Comparison of ENCODE assay signal across 22 mouse cellular contexts in the genomic region with DNA sequence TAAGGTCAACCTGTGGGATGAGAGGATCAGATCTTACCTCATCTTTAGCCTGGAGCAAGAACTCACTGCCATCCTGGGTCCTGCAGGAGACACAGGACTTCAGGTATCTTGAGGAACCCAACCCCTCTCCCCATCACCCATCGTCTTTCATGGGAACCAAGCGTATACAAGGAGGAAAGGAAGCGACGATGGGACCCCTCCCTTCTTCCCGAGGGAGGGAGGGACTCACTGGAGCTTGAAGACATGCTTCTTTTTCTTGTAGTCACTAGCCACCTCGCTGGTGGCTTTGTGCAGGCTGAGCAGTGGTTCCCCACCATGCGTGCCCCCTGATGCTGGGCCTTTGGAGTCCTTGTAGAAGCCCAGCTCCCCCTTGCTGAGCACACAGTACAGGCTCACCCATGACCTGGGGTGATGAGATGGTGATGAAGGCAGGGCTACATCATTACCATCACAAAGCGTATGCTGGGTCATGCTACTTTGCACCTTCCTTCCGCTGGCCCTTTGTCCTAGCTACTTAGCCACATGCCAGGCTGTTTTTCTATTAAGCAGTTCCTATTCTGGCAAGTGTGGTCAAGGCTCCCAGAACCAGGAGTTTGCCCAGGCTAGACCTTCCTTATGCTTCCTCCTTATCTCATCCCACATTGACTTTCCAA. TPM values are rescaled to one million over a fixed set of nuclear protein-coding genes. Genes with fewer than 3 reads are reported as not detected.
"Had no signal": no experiment of that assay in that cellular context is flagged by ENCODE, and none has a peak within 500 bp of the region (broad histone marks: within the 10 kb centered on the region; RNA-seq: fewer than 3 reads in every experiment).

No protein-coding gene starts in this region.

- H3K4me2 ChIP-seq: limb, embryonic 13.5 days; liver, embryonic 13.5 days; midbrain, embryonic 15.5 days; neural tube, embryonic 13.5 days had no signal

- H3K27ac ChIP-seq: kidney, postnatal 0 days; layer of hippocampus, adult 2 months; limb, embryonic 13.5 days; liver, embryonic 13.5 days; midbrain, embryonic 10.5 days; midbrain, embryonic 15.5 days; neural tube, embryonic 13.5 days had no signal

- DNase-seq: kidney, adult 2 months; kidney, postnatal 25 days; layer of hippocampus, adult 9-11 months; liver; liver, embryonic 13.5 days; lung, adult 2 months; lung, postnatal 14 days; lung, postnatal 4 days; thymus, postnatal 36 days had no signal

- H3K9me3 ChIP-seq: limb, embryonic 10.5 days; limb, embryonic 13.5 days; liver, embryonic 13.5 days; midbrain, embryonic 10.5 days; midbrain, embryonic 15.5 days; neural tube, embryonic 13.5 days had no signal

- H3K4me3 ChIP-seq: layer of hippocampus, adult 2 months; limb, embryonic 10.5 days; liver, embryonic 13.5 days; midbrain, embryonic 15.5 days; neural tube, embryonic 13.5 days had no signal

- H3K9ac ChIP-seq: limb, embryonic 13.5 days; liver, embryonic 13.5 days; midbrain, embryonic 15.5 days; neural tube, embryonic 13.5 days had no signal

- ATAC-seq: midbrain, embryonic 15.5 days had no signal

- H3K36me3 ChIP-seq: limb, embryonic 10.5 days; limb, embryonic 13.5 days; liver, embryonic 13.5 days; midbrain, embryonic 10.5 days; midbrain, embryonic 15.5 days; neural tube, embryonic 13.5 days had no signal

RNA-seq across cellular contexts. Expression of gene Gm20479, which starts 2.6 kb away (rescaled TPM):
- total RNA-seq: layer of hippocampus, adult 2 months; layer of hippocampus, postnatal 25 days; left cerebral cortex, adult 18-20 months; left cerebral cortex, postnatal 25 days; megakaryocyte progenitor cell, adult 5-6 weeks; neutrophil, adult 5-6 weeks had no signal
- polyA plus RNA-seq: kidney, adult 2 months; limb, embryonic 10.5 days; limb, embryonic 13.5 days; lung, adult 2 months; midbrain, embryonic 15.5 days; neural tube, embryonic 13.5 days; small intestine, adult 2 months had no signal

RNA-seq across cellular contexts. Expression of gene Ltbp4, which starts 22.3 kb away (rescaled TPM):
- total RNA-seq: neutrophil, adult 5-6 weeks had no signal
